Mouse (Mus musculus) adrenal gland, postnatal 25 days (tissue): Measurements from ENCODE around the gene Wrap53. TPM values are rescaled to one million over a fixed set of nuclear protein-coding genes. Genes with fewer than 3 reads are reported as not detected.
"Not testable (repeated sequence)": the region's sequence is repeated elsewhere in the genome, so short reads cannot be mapped to it uniquely, and the experiment has no call there.

Experiments used
- DNase-seq: peaks from one replicate; pipeline ENCODE4 v3.0.0; 2021; ENCODE audit warnings: mixed read lengths
- total RNA-seq: library from RNA; stranded (reverse); gene quantifications from 2 replicates; pipeline ENCODE4 v1.2.3, GENCODE M21; 2021

The Wrap53 gene
- total RNA-seq, 1 experiment from 2014 or later: 12.9 TPM

GRCm38 (mm10) chr11:69530755-69531154 is 49.3 kb downstream of the Wrap53 start:
- DNase-seq: not testable (repeated sequence)

- DNase-seq: not testable (repeated sequence)
These were observed 49.8 kb downstream of the Wrap53 start for GRCm38 (mm10) chr11:69530281-69530680.

GRCm38 (mm10) chr11:69528031-69528390 is 52.0 kb downstream of the Wrap53 start:
- no peak for DNase-seq

- no peak for DNase-seq
These were observed 52.7 kb downstream of the Wrap53 start for GRCm38 (mm10) chr11:69527098-69528030.

- DNase-seq: no peak
These were observed 53.4 kb downstream of the Wrap53 start for GRCm38 (mm10) chr11:69526631-69527030.

GRCm38 (mm10) chr11:69525661-69526060 is 54.4 kb downstream of the Wrap53 start:
- no peak for DNase-seq

- no peak for DNase-seq
These were observed 56.4 kb downstream of the Wrap53 start for GRCm38 (mm10) chr11:69523651-69524050.

GRCm38 (mm10) chr11:69521526-69522149 is 58.4 kb downstream of the Wrap53 start:
- no peak for DNase-seq

GRCm38 (mm10) chr11:69519976-69520375 is 60.1 kb downstream of the Wrap53 start:
- DNase-seq: no peak

GRCm38 (mm10) chr11:69516661-69517060 is 63.4 kb downstream of the Wrap53 start:
- no peak for DNase-seq

GRCm38 (mm10) chr11:69516151-69516640 is 63.9 kb downstream of the Wrap53 start:
- no peak for DNase-seq

GRCm38 (mm10) chr11:69513840-69514239 is 66.2 kb downstream of the Wrap53 start:
- peak; percentile 64 for DNase-seq

Other genes starting within 250 kb of the Wrap53 start
- 6.8 and 7.7 TPM in 2 replicates for gene Rnf227, start 239.8 kb downstream of the Wrap53 start, total RNA-seq
- gene Chd3, start 210.8 kb downstream of the Wrap53 start, total RNA-seq: 105 and 111 TPM in 2 replicates
- gene Naa38, start 184.8 kb downstream of the Wrap53 start, total RNA-seq: 127 and 149 TPM in 2 replicates
- gene Cyb5d1, start 184.6 kb downstream of the Wrap53 start, total RNA-seq: 43.5 and 51.0 TPM in 2 replicates
- gene Tmem88, start 182.0 kb downstream of the Wrap53 start, total RNA-seq: 13.9 and 16.9 TPM in 2 replicates
- 45.1 and 46.2 TPM in 2 replicates for gene Kdm6b, start 166.6 kb downstream of the Wrap53 start, total RNA-seq
- gene Dnah2, start 31.1 kb downstream of the Wrap53 start, total RNA-seq: 0.05 and 0.76 TPM in 2 replicates
- gene Efnb3, start 20.1 kb downstream of the Wrap53 start, total RNA-seq: 0.38 and 1.5 TPM in 2 replicates
- gene Trp53, start 104 bp upstream of the Wrap53 start, total RNA-seq: 74.1 and 81.7 TPM in 2 replicates
- gene Atp1b2, start 25.7 kb upstream of the Wrap53 start, total RNA-seq: 34.0 and 38.0 TPM in 2 replicates
- not detected in 2 replicates for gene Shbg, start 37.6 kb upstream of the Wrap53 start, total RNA-seq
- gene Sat2, start 41.8 kb upstream of the Wrap53 start, total RNA-seq: 6.7 and 16.9 TPM in 2 replicates
- 89.7 and 101 TPM in 2 replicates for gene Fxr2, start 52.7 kb upstream of the Wrap53 start, total RNA-seq
- gene Sox15, start 75.1 kb upstream of the Wrap53 start, total RNA-seq: 0.39 TPM in 1 of 2 replicates, not detected in the other
- gene Mpdu1, start 82.4 kb upstream of the Wrap53 start, total RNA-seq: 123 and 137 TPM in 2 replicates
- 14.2 and 22.6 TPM in 2 replicates for gene Cd68, start 85.9 kb upstream of the Wrap53 start, total RNA-seq
- gene Eif4a1, start 92.2 kb upstream of the Wrap53 start, total RNA-seq: 624 and 654 TPM in 2 replicates
- 91.6 and 91.8 TPM in 2 replicates for gene Senp3, start 101.8 kb upstream of the Wrap53 start, total RNA-seq
- 3.8 and 4.1 TPM in 2 replicates for gene Tnfsf13, start 105.5 kb upstream of the Wrap53 start, total RNA-seq
- 16.6 and 25.6 TPM in 2 replicates for gene Tnfsf12, start 115.6 kb upstream of the Wrap53 start, total RNA-seq
- gene Tnfsfm13, start 115.8 kb upstream of the Wrap53 start, total RNA-seq: 3.8 and 4.6 TPM in 2 replicates
- 98.5 and 101 TPM in 2 replicates for gene Polr2a, start 178.4 kb upstream of the Wrap53 start, total RNA-seq
- not detected in 2 replicates for gene Slc35g3, start 181.7 kb upstream of the Wrap53 start, total RNA-seq
- 39.5 and 65.8 TPM in 2 replicates for gene Zbtb4, start 185.7 kb upstream of the Wrap53 start, total RNA-seq
- 1.8 and 2.4 TPM in 2 replicates for gene Chrnb1, start 215.7 kb upstream of the Wrap53 start, total RNA-seq
- 3.6 and 3.9 TPM in 2 replicates for gene Fgf11, start 221.6 kb upstream of the Wrap53 start, total RNA-seq
- not detected in 2 replicates for gene Tmem102, start 225.4 kb upstream of the Wrap53 start, total RNA-seq
- gene Gm39566, start 235.0 kb upstream of the Wrap53 start, total RNA-seq: not detected in 2 replicates
- gene Spem2, start 238.2 kb upstream of the Wrap53 start, total RNA-seq: not detected in 2 replicates
- gene Spem1, start 241.9 kb upstream of the Wrap53 start, total RNA-seq: not detected in 2 replicates